Mouse (Mus musculus) hindbrain, embryonic 10.5 days (tissue): ENCODE measurements around the gene Slc2a9. TPM values are rescaled to one million over a fixed set of nuclear protein-coding genes. Genes with fewer than 3 reads are reported as not detected.

ENCODE experiments used
- DNase-seq: peaks from one replicate; pipeline ENCODE4 v3.0.0-alpha.2; 2017; ENCODE audit warnings: low spot score
- H3K27ac ChIP-seq: fragments of 300-500 bp; sonication (generic); 2 replicates; pipeline ENCODE4 v1.5.1; 2016; ENCODE audit warnings: mild to moderate bottlenecking, moderate library complexity
- H3K27me3 ChIP-seq: fragments of 300-500 bp; sonication (generic); 2 replicates; pipeline ENCODE4 v1.6.1; 2016; ENCODE audit warnings: mild to moderate bottlenecking; ENCODE audit not compliant: poor library complexity, insufficient read depth, severe bottlenecking
- H3K36me3 ChIP-seq: fragments of 300-500 bp; sonication (generic); 2 replicates; pipeline ENCODE4 v1.6.1; 2016; ENCODE audit warnings: mild to moderate bottlenecking, moderate library complexity
- H3K4me1 ChIP-seq: fragments of 300-500 bp; sonication (generic); replicated peaks from 2 replicates; pipeline ENCODE4 v1.6.1; 2016; ENCODE audit warnings: mild to moderate bottlenecking
- H3K4me3 ChIP-seq: fragments of 300-500 bp; sonication (generic); 2 replicates; pipeline ENCODE4 v1.5.1; 2016; ENCODE audit warnings: mild to moderate bottlenecking, moderate library complexity
- H3K9me3 ChIP-seq: fragments of 300-500 bp; sonication (generic); 2 replicates; pipeline ENCODE4 v1.6.1; 2016; ENCODE audit warnings: mild to moderate bottlenecking, moderate library complexity
- WGBS: fragments of 180-500 bp; shearing (Covaris S2); methylation state at CpG from one replicate; pipeline ENCODE4 v1.1.7; 2016; 5-methylcytosine and 5-hydroxymethylcytosine counted together
- polyA plus RNA-seq: library from polyadenylated mRNA; unstranded; fragments of >200 nt; fragmentation: Nextera tagmentation; extraction: Ambion mirVana; gene quantifications from 2 replicates; pipeline ENCODE4 v1.2.1, GENCODE M21; 2016

Slc2a9 gene
- polyA plus RNA-seq, 1 experiment from 2014 or later = 0.44 TPM

GRCm38 (mm10) chr5:38529724-38530428 lies 26.9 kb upstream of the Slc2a9 start:
- Histone ChIP-seq H3K9me3 (no peaks in the 10 kb centered on the region), H3K4me1 (no peaks in the 10 kb centered on the region), H3K4me3 (no peak overlapping the region), H3K27me3 (no peaks in the 10 kb centered on the region), H3K36me3 (peaks cover 100% of the 10 kb centered on the region), H3K27ac (no peak overlapping the region)
- peak; percentile 17 for DNase-seq
- 81% methylated on average over 6 of the region's 6 CpGs for WGBS

GRCm38 (mm10) chr5:38522977-38523376 lies 20.0 kb upstream of the Slc2a9 start:
- Histone ChIP-seq H3K9me3 (no peaks in the 10 kb centered on the region), H3K27ac (no peak overlapping the region), H3K36me3 (peaks cover 36% of the 10 kb centered on the region), H3K4me3 (no peak overlapping the region), H3K4me1 (no peaks in the 10 kb centered on the region), H3K27me3 (no peaks in the 10 kb centered on the region)
- no peak for DNase-seq
- 96% methylated on average over 5 of the region's 5 CpGs for WGBS

- Histone ChIP-seq H3K27ac (no peak overlapping the region), H3K4me1 (no peaks in the 10 kb centered on the region), H3K27me3 (no peaks in the 10 kb centered on the region), H3K4me3 (no peak overlapping the region), H3K36me3 (peaks cover 15% of the 10 kb centered on the region), H3K9me3 (no peaks in the 10 kb centered on the region)
- 55% methylated on average over 1 of the region's 1 CpGs for WGBS
- no peak for DNase-seq
Measured at GRCm38 (mm10) chr5:38520838-38521237, 17.9 kb upstream of the Slc2a9 start.

- peak; percentile 21 for DNase-seq
- Histone ChIP-seq H3K27me3 (no peaks in the 10 kb centered on the region), H3K4me1 (peaks cover 18% of the 10 kb centered on the region; the same call in 1 of the 2 replicates), H3K27ac (no peak overlapping the region), H3K36me3 (no peaks in the 10 kb centered on the region), H3K4me3 (no peak overlapping the region), H3K9me3 (no peaks in the 10 kb centered on the region)
- WGBS = 53% methylated on average over 6 of the region's 6 CpGs
Measured at GRCm38 (mm10) chr5:38516267-38516666, 13.3 kb upstream of the Slc2a9 start.

GRCm38 (mm10) chr5:38512991-38513390 lies 10.0 kb upstream of the Slc2a9 start:
- no peak for DNase-seq
- H3K36me3 ChIP-seq = no peaks in the 10 kb centered on the region
- no peak overlapping the region for H3K4me3 ChIP-seq
- H3K9me3 ChIP-seq = no peaks in the 10 kb centered on the region
- peaks cover 18% of the 10 kb centered on the region; the same call in 1 of the 2 replicates for H3K4me1 ChIP-seq
- WGBS = 16% methylated on average over 2 of the region's 2 CpGs
- no peaks in the 10 kb centered on the region for H3K27me3 ChIP-seq
- no peak overlapping the region for H3K27ac ChIP-seq

GRCm38 (mm10) chr5:38509568-38509967 lies 6.6 kb upstream of the Slc2a9 start:
- 88% methylated on average over 4 of the region's 4 CpGs for WGBS
- no peak overlapping the region for H3K27ac ChIP-seq
- peaks cover 27% of the 10 kb centered on the region for H3K4me1 ChIP-seq
- no peak overlapping the region for H3K4me3 ChIP-seq
- no peaks in the 10 kb centered on the region for H3K36me3 ChIP-seq
- no peaks in the 10 kb centered on the region for H3K9me3 ChIP-seq
- no peaks in the 10 kb centered on the region for H3K27me3 ChIP-seq
- no peak for DNase-seq

GRCm38 (mm10) chr5:38505435-38505765 lies 2.5 kb upstream of the Slc2a9 start:
- peak overlapping the region; percentile 47 for H3K27ac ChIP-seq
- peaks cover 16% of the 10 kb centered on the region for H3K4me1 ChIP-seq
- H3K27me3 ChIP-seq = no peaks in the 10 kb centered on the region
- no peaks in the 10 kb centered on the region for H3K36me3 ChIP-seq
- H3K9me3 ChIP-seq = no peaks in the 10 kb centered on the region
- WGBS = 66% methylated on average over 3 of the region's 3 CpGs
- H3K4me3 ChIP-seq = no peak overlapping the region
- no peak for DNase-seq

GRCm38 (mm10) chr5:38504747-38505434 lies 1.9 kb upstream of the Slc2a9 start:
- Histone ChIP-seq H3K9me3 (no peaks in the 10 kb centered on the region), H3K27ac (peak overlapping the region; percentile 47), H3K4me1 (peaks cover 16% of the 10 kb centered on the region), H3K36me3 (no peaks in the 10 kb centered on the region), H3K4me3 (no peak overlapping the region), H3K27me3 (no peaks in the 10 kb centered on the region)
- 60% methylated on average over 6 of the region's 6 CpGs for WGBS
- DNase-seq = no peak

- 90% methylated on average over 1 of the region's 1 CpGs for WGBS
- Histone ChIP-seq H3K9me3 (no peaks in the 10 kb centered on the region), H3K27me3 (no peaks in the 10 kb centered on the region), H3K36me3 (no peaks in the 10 kb centered on the region), H3K4me1 (peaks cover 16% of the 10 kb centered on the region), H3K4me3 (no peak overlapping the region), H3K27ac (no peak overlapping the region)
- no peak for DNase-seq
Measured at GRCm38 (mm10) chr5:38504116-38504515, 1.2 kb upstream of the Slc2a9 start.

- no peak overlapping the region for H3K4me3 ChIP-seq
- 0 out of 2 replicates have a peak overlapping the region, but pooled peaks have one; percentile 46 for H3K27ac ChIP-seq
- no peaks in the 10 kb centered on the region for H3K9me3 ChIP-seq
- H3K27me3 ChIP-seq = no peaks in the 10 kb centered on the region
- H3K36me3 ChIP-seq = no peaks in the 10 kb centered on the region
- WGBS = 93% methylated on average over 8 of the region's 8 CpGs
- H3K4me1 ChIP-seq = peaks cover 10% of the 10 kb centered on the region; the same call in 1 of the 2 replicates
- no peak for DNase-seq
Measured at GRCm38 (mm10) chr5:38500043-38500442, 2.9 kb downstream of the Slc2a9 start.

- peaks cover 6% of the 10 kb centered on the region; the same call in 1 of the 2 replicates for H3K4me1 ChIP-seq
- H3K9me3 ChIP-seq = no peaks in the 10 kb centered on the region
- no peaks in the 10 kb centered on the region for H3K36me3 ChIP-seq
- H3K4me3 ChIP-seq = no peak overlapping the region
- H3K27ac ChIP-seq = no peak overlapping the region
- no peak for DNase-seq
- 82% methylated on average over 7 of the region's 7 CpGs for WGBS
- no peaks in the 10 kb centered on the region for H3K27me3 ChIP-seq
Measured at GRCm38 (mm10) chr5:38499316-38499811, 3.6 kb downstream of the Slc2a9 start.

GRCm38 (mm10) chr5:38498479-38498878 lies 4.5 kb downstream of the Slc2a9 start:
- H3K36me3 ChIP-seq = no peaks in the 10 kb centered on the region
- H3K4me3 ChIP-seq = no peak overlapping the region
- no peak overlapping the region for H3K27ac ChIP-seq
- WGBS = 81% methylated on average over 5 of the region's 5 CpGs
- DNase-seq = no peak
- H3K9me3 ChIP-seq = no peaks in the 10 kb centered on the region
- H3K4me1 ChIP-seq = peaks cover 5% of the 10 kb centered on the region; the same call in 1 of the 2 replicates
- H3K27me3 ChIP-seq = no peaks in the 10 kb centered on the region

- Histone ChIP-seq H3K4me3 (no peak overlapping the region), H3K27me3 (no peaks in the 10 kb centered on the region), H3K9me3 (no peaks in the 10 kb centered on the region), H3K27ac (no peak overlapping the region), H3K4me1 (no peaks in the 10 kb centered on the region), H3K36me3 (no peaks in the 10 kb centered on the region)
- DNase-seq = no peak
- 83% methylated on average over 8 of the region's 8 CpGs for WGBS
Measured at GRCm38 (mm10) chr5:38496491-38497057, 6.4 kb downstream of the Slc2a9 start.
